Mouse (Mus musculus) forebrain, embryonic 15.5 days (tissue): Measurements from ENCODE around the gene Gm21976. TPM values are rescaled to one million over a fixed set of nuclear protein-coding genes. Genes with fewer than 3 reads are reported as not detected.

Experiments used
- polyA plus RNA-seq: library from polyadenylated mRNA; unstranded; fragments of >200 nt; fragmentation: Nextera tagmentation; extraction: Ambion mirVana; gene quantifications from 2 replicates; pipeline ENCODE4 v1.2.1, GENCODE M21; 2015

Gene Gm21976
- polyA plus RNA-seq, 1 experiment from 2014 or later: not detected

Other genes with a start within 250 kb of the Gm21976 start
- gene Arhgef28, start 73.4 kb upstream of the Gm21976 start, polyA plus RNA-seq: 14.2 and 15.7 TPM in 2 replicates
- gene Utp15, start 16.8 kb upstream of the Gm21976 start, polyA plus RNA-seq: 32.8 and 34.4 TPM in 2 replicates
- 59.9 and 62.5 TPM in 2 replicates for gene Ankra2, start 16.8 kb upstream of the Gm21976 start, polyA plus RNA-seq
- gene Btf3, start 37.1 kb downstream of the Gm21976 start, polyA plus RNA-seq: 585 and 597 TPM in 2 replicates
- 0.55 and 0.56 TPM in 2 replicates for gene Foxd1, start 74.4 kb downstream of the Gm21976 start, polyA plus RNA-seq
- 0.59 and 1.4 TPM in 2 replicates for gene Gm10320, start 212.1 kb downstream of the Gm21976 start, polyA plus RNA-seq